Mouse (Mus musculus) heart, adult 9 months (tissue): Measurements from ENCODE around the gene Serpind1.

Source experiments
- DNase-seq, 2 experiments: peaks; one replicate each; pipeline ENCODE4 v3.0.0; 2022; ENCODE audit warnings: low spot score in 2 of 2

Serpind1 gene

DNA sequence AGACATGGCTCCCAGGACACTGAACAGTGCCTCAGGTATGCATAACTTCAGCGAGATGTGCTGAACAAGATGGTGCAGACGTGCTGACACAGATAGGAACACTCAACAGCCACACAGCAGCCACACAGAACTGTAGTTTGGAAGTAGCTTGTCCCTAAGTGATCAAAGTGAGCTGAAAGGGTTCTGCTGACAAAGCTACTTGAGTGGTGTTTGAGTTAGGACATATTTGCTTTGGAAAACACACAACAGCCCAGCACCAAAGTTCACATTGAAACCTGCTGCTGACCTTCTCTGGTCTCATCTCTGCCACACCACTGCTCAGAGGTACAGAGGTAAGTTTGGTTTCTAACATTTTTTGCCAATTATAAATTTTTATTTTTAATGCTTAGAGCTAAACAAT is at the start of gene Serpind1:
TSS of gene Serpind1 (plus strand) at position 256 of the 400 bp plus-strand sequence.
- no peak for DNase-seq

DNA sequence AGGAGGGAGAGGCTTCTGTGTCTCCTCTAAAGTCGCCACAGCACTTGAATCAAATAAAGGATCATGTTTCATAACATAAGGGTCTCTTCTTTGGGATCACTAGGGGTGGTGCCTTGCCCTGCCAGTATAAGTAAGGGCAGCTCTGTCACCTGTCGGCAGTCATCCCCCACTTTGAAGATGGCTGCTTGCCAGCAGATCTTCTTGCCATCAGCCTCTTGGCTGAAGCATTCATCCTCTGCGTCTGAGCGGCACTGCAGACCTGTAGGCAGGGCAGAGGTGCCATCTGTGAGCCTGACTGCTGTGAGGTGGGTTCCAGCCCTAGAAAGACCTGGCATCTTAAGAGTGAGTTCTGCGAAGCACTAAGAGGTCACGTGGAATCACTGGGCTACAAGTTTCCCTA is 48.0 kb upstream of the Serpind1 start:
- DNase-seq = no peak

- DNase-seq = no peak
Measured at GRCm38 (mm10) chr16:17287103-17287502, 44.1 kb upstream of the Serpind1 start.

DNA sequence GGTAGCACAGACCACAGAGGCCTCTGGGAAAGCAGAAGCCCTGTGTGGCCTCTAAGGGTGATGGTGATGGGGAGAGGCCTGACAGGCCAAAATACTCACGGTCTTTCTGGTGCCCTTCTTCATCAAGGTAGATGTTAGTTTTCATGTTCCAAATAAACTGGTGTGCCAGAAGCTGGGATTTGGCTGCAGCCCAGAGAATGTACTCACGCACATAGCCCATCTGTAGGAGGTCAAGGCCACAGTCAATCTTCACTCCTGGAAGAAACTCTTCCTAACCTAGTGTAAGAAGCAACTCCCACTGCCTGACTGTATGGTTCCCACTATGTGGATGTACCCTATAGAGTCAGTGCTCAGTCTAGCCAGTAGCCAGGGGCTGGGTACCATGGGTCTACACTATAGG is 40.2 kb upstream of the Serpind1 start:
- no peak for DNase-seq

DNA sequence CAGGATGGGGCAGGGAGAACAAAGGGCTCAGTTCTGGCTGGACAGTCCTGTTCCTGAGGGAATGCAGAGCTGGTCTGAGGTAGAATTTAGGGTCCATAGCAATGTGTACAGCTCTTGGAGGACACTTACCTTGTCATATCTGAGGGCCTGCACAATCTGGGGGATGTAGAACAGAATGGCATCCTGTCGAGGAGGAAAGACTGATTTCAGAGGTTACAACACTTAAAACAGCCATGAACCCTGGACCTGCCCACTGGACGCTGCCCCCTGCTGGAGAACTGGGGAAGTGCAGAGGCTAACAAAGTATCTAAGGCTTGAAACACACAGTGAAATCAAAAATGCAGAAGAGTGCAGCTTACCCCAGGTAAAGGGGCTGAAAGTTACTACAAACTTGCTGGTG is 38.4 kb upstream of the Serpind1 start:
- peak in 1 of 2 experiments; percentile 35 for DNase-seq

GRCm38 (mm10) chr16:17300818-17301217 is 30.4 kb upstream of the Serpind1 start:
- DNase-seq = no peak

DNA sequence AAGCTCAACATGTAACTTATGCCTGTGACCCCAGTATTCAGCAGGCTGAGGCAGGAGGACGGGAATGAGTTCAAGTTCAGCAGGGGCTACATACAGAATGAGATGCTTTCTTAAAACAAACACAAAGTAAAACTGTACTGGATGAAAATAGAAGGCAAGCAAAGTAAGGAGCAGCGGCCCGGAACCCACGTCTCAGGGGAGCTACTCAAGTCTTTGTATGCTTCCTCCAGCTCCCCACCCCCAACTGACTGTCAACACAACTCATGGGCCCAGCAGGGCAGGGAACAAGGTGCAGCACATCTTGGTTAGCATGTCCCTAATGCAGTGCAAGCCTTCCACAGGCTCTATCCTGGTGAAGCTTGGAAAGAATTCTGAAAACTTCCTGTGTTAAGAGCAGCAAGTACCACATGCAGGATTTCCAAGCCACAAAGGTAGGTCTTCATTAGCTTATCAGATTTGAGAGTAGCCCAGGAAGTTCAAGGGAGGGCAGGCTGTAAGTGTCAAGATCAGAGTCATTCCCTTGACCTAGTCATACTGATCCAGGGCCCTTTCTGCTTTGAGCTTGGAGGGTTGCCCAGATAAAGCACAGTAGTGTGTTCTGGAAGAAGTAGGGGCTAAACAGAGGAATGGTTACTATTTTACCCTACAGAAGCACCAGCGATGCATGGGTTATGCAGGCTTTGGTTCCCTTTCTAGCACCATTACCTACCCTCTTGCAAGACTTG is 27.5 kb upstream of the Serpind1 start:
- DNase-seq = no peak

DNA sequence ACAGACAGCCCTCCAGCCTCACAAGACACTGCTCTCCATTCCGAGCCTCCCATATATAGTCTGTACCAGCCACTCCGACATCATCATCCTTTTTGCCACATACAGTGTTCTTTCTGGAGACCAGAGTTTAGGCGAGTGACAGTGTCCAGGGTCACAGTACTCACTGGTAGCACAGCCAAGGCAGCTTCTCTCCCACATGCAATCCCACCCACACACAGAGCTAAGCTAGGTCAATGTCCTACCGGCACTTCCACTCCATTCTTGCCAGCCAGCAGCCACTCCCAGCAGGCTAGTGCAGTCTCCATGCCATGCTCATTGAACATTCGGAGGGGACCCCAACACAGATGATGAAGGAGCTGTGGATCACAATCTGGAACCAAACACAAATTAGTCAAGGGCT is 23.7 kb upstream of the Serpind1 start:
- DNase-seq = no peak

- DNase-seq = no peak
Measured at GRCm38 (mm10) chr16:17309036-17309435, 22.1 kb upstream of the Serpind1 start.

DNA sequence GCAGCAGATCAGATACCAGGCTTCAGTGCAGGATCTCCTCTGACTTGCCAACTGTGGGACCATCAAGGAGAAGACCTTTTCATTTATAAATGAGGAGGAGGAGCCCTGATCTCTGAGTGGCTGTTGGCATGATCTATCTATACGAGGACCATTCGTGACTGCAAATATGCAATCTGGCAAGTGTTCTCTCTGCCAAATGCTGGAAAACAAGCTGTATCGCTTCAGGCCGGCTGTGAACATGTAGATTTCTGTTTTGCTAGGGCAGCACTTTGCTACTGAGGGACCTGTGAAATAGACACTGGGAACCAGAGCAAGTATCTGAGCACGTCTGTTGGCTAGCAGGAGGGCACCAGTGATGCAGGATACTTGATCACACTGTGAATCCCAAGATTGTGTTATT is 18.6 kb upstream of the Serpind1 start:
- DNase-seq = no peak

DNA sequence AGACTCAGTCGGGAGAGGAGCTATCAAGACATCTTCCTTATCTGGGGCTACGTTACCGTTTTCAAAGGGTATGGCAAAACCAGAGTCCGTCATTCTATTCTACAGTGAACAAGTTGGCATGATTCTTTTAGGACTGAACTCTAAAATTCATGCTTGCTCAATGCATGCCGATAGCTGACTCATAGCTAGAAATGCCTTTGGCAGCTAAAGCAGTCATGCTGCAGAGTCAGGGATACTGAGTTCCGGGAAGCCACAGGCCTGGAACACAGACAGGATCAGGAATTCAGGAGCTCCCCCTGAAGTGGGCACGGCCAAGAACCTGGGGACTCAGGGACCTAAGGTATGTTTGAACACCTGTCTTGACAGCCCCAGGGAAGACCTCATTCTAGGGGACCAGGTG is 14.6 kb upstream of the Serpind1 start:
- no peak for DNase-seq

DNA sequence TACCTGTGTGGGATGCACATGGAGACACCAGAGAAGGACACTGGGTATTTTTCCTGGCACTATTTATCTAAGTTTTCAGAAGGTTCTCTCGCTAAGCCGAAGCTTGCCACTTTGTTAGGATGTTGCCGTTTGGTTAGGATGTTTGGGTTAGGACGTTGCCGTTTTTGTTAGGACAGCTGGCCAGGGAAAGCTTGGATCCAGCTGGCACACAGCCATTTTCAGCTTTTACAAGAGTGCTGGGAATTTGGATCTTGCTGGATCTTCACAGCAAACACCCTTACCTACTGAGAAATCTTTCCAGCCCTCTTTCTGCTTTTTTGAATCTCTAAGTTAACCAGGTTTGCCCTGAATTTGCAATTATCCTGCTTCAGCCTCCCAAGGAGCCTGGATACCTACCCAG is 9.7 kb upstream of the Serpind1 start:
- DNase-seq = peak in 1 of 2 experiments; percentile 5

- DNase-seq = no peak
Measured at GRCm38 (mm10) chr16:17324745-17325144, 6.4 kb upstream of the Serpind1 start.

DNA sequence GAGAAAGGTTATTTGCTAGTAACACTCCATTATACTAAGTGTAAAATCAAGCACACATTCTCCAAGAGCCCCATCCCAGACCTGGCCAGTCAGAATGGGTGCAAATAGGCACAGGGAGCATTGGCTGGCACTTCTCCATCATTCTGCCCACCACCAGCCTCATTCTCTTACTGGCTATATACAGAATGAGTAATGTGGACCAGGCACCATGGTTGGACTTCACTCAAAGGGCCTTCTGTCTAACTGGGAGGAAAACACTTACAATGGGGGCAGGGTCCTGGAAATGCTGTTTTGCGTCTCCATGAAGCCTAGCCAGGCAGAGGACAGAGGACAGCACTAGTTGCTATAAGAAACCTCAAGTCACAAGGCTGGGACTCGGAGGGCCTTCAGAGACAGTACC is 5.1 kb upstream of the Serpind1 start:
- DNase-seq = no peak

DNA sequence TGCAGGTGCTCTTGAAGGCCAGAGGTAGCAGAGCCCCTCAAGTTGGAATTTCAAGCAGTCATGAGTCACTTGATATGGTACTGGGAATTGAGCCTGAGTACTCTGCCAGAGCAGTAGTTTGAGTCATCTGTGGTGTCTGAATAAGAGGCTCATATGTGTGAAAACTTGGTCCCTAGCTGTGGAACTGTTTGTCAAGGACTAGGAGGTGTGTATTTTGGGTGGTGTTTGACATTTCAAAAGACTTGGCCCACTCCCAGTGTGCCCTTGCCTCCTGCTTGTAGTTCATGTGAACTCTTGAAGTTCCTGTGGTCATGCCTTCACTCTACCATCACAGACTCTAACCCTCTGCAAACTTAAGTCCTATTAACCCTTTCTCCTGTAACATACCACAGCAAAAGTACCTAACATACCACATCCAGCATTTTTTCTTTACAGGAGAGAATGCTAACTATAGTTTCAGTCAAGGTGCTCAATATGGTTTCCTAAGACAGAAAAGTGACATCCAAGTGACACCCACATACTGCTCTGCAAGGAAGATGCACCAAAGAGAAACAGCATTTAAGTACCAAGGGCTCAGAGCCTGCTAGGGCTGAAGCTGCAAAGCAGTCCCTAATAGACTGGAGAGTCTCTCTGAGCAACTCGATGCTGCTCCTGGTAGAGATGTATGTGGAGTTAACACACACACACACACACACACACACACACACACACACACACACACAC is 1.2 kb upstream of the Serpind1 start:
- DNase-seq = no peak

GRCm38 (mm10) chr16:17331855-17332254 is 684 bp downstream of the Serpind1 start:
- DNase-seq = no peak

- no peak for DNase-seq
Measured at GRCm38 (mm10) chr16:17334574-17334973, 3.4 kb downstream of the Serpind1 start.

DNA sequence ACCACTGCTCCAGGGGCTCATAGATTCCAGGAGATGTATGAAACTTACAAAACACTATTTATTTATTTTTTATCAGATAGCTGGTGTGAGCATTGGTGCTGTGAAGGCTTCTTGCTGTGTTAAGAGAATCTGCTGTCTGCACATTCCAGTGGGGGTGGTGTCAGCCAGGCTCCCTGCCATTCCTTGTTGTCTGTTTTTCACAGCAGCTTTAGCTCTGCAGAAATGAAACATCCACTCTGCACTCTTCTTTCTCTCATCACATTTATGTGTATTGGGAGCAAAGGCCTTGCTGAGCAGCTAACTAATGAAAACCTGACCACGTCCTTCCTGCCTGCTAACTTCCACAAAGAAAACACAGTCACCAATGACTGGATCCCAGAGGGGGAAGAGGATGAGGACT is 4.9 kb downstream of the Serpind1 start:
- no peak for DNase-seq

DNA sequence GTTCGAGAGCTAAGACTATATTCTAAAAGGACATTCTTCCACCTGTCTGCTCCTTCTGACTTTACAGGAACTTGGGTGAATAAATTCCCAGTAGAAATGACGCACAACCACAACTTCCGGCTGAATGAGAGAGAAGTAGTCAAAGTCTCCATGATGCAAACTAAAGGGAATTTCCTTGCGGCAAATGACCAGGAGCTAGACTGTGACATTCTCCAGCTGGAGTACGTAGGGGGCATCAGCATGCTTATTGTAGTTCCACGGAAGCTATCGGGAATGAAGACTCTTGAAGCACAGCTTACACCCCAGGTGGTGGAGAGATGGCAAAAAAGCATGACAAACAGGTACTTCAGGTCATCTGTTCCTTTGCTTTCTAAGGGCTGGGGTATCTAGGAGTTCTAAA is 8.5 kb downstream of the Serpind1 start:
- DNase-seq = peak in 1 of 2 experiments; percentile 7

DNA sequence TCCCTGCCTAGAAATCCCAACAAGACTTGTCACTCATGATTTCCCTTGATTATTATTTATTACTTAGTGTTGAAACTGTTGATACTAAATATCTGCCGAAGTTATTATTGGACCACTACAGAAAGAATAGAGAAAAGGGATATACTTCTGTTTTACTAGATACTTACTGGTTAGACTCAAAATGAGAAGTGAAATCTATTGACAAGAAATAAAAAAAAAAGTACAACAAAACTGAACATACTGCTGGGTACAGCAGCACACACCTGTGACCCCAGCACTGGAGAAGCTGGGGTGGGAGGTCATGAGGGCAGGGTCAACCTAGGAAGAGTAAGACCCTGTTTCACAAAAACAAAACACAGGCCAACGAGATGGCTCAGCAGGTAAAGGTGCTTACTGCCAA is 9.5 kb downstream of the Serpind1 start:
- no peak for DNase-seq

- DNase-seq = no peak
Measured at GRCm38 (mm10) chr16:17341847-17342246, 10.7 kb downstream of the Serpind1 start.

DNA sequence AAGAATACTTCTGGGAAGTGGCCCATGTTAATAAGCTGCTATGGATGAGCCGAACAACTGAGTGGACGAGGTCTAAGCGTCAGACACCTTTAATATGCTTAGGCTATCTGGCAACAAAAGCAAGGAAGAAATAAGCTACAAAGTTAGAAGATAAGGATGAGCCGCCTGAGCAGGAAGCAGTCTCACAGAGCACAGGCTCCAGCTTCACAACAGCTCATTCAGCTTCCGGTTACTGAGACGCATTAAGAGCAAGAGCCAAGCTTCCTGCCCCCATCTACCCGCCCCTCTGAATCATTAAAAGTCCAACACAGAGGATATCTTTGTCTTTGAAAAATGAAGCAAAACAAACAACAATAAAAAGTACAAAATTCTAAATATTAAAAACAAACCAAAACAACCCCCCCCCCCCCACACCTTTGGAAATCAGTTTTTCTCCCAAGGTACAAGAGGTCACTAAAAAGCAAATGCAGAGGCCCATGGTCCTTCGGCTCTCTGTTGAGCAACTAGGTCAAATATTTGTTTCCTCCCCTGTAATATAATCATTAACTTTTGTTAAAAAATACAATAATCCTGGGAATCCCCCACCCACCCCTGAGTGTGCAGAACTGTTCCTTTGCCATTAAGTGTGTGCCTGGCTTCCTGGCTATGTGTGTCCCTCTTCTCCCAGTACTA is 14.1 kb downstream of the Serpind1 start:
- DNase-seq = no peak

- DNase-seq = no peak
Measured at GRCm38 (mm10) chr16:17345813-17346155, 14.6 kb downstream of the Serpind1 start.
